Mouse (Mus musculus): ENCODE results near the gene Sorcs3. TPM values are rescaled to one million over a fixed set of nuclear protein-coding genes. Genes with fewer than 3 reads are reported as not detected.

Gene Sorcs3
- total and polyA plus RNA-seq, 2 experiments from 2014 or later = 0.01 TPM; not detected in 1

GRCm38 (mm10) chr19:48301300-48301699 is 95.5 kb downstream of the Sorcs3 start:
- DNase-seq (ENCODE audit: low spot score) (no peak), ATAC-seq (ENCODE audit: insufficient read depth, low read depth) (no peak)
- 46% methylated on average over 3 of the region's 3 CpGs for WGBS
- Histone ChIP-seq H3K36me3 (replicated peaks; ENCODE audit: control insufficient read depth, insufficient read depth, low read length) (no peaks in the 10 kb centered on the region), H3K9ac (replicated peaks; ENCODE audit: low read depth, low read length) (no peak overlapping the region), H3K4me1 (ENCODE audit: control insufficient read depth, insufficient read depth) (no peaks in the 10 kb centered on the region), H3K9me3 (replicated peaks; ENCODE audit: control insufficient read depth, low read length) (no peaks in the 10 kb centered on the region), H3K4me3 (ENCODE audit: low read depth, low read length) (no peak overlapping the region), H3K4me2 (ENCODE audit: low read depth, low read length) (no peak overlapping the region), H3K27ac (ENCODE audit: low read depth) (no peak overlapping the region), H3K27me3 (ENCODE audit: control insufficient read depth, insufficient read depth, low read length) (no peaks in the 10 kb centered on the region)
- no peak for TF ChIP-seq CTCF (IDR thresholded peaks at IDR 0.05; ENCODE audit: low read depth)
- TF ChIP-seq EP300 (IDR thresholded peaks at IDR 0.05; ENCODE audit: low read depth) = no peak

DNA sequence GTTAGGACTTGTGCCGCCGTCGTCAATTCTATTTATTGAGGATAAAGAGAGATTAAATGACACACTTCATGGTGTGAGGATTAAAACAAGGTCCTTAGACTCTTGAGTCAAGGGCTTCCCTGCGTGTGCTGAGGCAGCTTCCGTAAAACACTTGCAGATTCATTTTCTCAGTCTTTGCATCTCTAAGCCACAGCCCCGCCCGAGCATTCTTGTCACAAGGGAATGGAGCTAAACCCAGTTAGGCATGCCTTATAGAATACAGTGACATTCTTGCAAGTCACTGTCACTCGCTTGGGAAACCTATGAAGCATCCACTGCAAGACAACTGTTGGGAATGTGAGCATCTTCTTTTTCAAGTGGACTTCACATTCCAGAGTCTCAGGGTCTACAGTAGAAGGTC is 102.5 kb downstream of the Sorcs3 start:
- H3K27ac ChIP-seq (ENCODE audit: low read depth) = no peak overlapping the region
- DNase-seq (ENCODE audit: low spot score) (no peak), ATAC-seq (ENCODE audit: insufficient read depth, low read depth) (no peak)
- TF ChIP-seq CTCF (IDR thresholded peaks at IDR 0.05; ENCODE audit: low read depth) (no peak), EP300 (IDR thresholded peaks at IDR 0.05; ENCODE audit: low read depth) (no peak)
- H3K9ac ChIP-seq (replicated peaks; ENCODE audit: low read depth, low read length) = no peak overlapping the region
- H3K36me3 ChIP-seq (replicated peaks; ENCODE audit: control insufficient read depth, insufficient read depth, low read length) = no peaks in the 10 kb centered on the region
- H3K4me2 ChIP-seq (ENCODE audit: low read depth, low read length) = no peak overlapping the region
- H3K4me1 ChIP-seq (ENCODE audit: control insufficient read depth, insufficient read depth) = no peaks in the 10 kb centered on the region
- 81% methylated on average over 8 of the region's 8 CpGs for WGBS
- H3K4me3 ChIP-seq (ENCODE audit: low read depth, low read length) = no peak overlapping the region
- H3K27me3 ChIP-seq (ENCODE audit: control insufficient read depth, insufficient read depth, low read length) = no peaks in the 10 kb centered on the region
- no peaks in the 10 kb centered on the region for H3K9me3 ChIP-seq (replicated peaks; ENCODE audit: control insufficient read depth, low read length)

- H3K4me1 ChIP-seq (ENCODE audit: control insufficient read depth, insufficient read depth) = no peaks in the 10 kb centered on the region
- H3K9ac ChIP-seq (replicated peaks; ENCODE audit: low read depth, low read length) = no peak overlapping the region
- ATAC-seq (ENCODE audit: insufficient read depth, low read depth) (no peak), DNase-seq (ENCODE audit: low spot score) (no peak)
- no peaks in the 10 kb centered on the region for H3K36me3 ChIP-seq (replicated peaks; ENCODE audit: control insufficient read depth, insufficient read depth, low read length)
- no peak overlapping the region for H3K27ac ChIP-seq (ENCODE audit: low read depth)
- no peak for TF ChIP-seq CTCF (IDR thresholded peaks at IDR 0.05; ENCODE audit: low read depth)
- no peak for TF ChIP-seq EP300 (IDR thresholded peaks at IDR 0.05; ENCODE audit: low read depth)
- H3K4me2 ChIP-seq (ENCODE audit: low read depth, low read length) = no peak overlapping the region
- H3K9me3 ChIP-seq (replicated peaks; ENCODE audit: control insufficient read depth, low read length) = no peaks in the 10 kb centered on the region
- no peak overlapping the region for H3K4me3 ChIP-seq (ENCODE audit: low read depth, low read length)
- no peaks in the 10 kb centered on the region for H3K27me3 ChIP-seq (ENCODE audit: control insufficient read depth, insufficient read depth, low read length)
- WGBS = 75% methylated on average over 15 of the region's 15 CpGs
Measured at GRCm38 (mm10) chr19:48309531-48310337, 103.9 kb downstream of the Sorcs3 start.

- no peak for TF ChIP-seq EP300 (IDR thresholded peaks at IDR 0.05; ENCODE audit: low read depth)
- no peak for TF ChIP-seq CTCF (IDR thresholded peaks at IDR 0.05; ENCODE audit: low read depth)
Measured at GRCm38 (mm10) chr19:48310338-48310710, 104.5 kb downstream of the Sorcs3 start.

DNA sequence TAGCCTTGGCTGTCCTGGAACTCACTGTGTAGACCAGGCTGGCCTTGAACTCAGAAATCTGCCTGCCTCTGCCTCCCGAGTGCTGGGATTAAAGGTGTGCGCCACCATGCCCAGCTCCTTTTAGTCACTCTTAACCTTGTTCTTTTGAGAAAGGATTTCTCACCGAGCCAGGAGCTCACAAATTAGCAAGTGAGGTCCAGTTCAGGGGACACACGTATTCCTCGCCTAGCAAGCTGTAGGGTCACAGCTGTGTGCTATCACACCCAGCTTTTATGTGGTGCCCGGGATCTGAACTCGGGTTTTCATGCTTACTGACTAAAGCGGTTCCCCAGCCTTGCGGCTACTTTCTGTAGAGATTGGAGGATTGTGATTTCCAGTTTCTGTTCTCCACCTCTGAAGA is 108.0 kb downstream of the Sorcs3 start:
- WGBS = 90% methylated on average over 9 of the region's 9 CpGs
- no peaks in the 10 kb centered on the region for H3K27me3 ChIP-seq (ENCODE audit: control insufficient read depth, insufficient read depth, low read length)
- H3K4me1 ChIP-seq (ENCODE audit: control insufficient read depth, insufficient read depth) = no peaks in the 10 kb centered on the region
- H3K36me3 ChIP-seq (replicated peaks; ENCODE audit: control insufficient read depth, insufficient read depth, low read length) = no peaks in the 10 kb centered on the region
- ATAC-seq (ENCODE audit: insufficient read depth, low read depth) (no peak), DNase-seq (ENCODE audit: low spot score) (no peak)
- no peak overlapping the region for H3K27ac ChIP-seq (ENCODE audit: low read depth)
- H3K9me3 ChIP-seq (replicated peaks; ENCODE audit: control insufficient read depth, low read length) = no peaks in the 10 kb centered on the region
- no peak overlapping the region for H3K9ac ChIP-seq (replicated peaks; ENCODE audit: low read depth, low read length)
- H3K4me2 ChIP-seq (ENCODE audit: low read depth, low read length) = no peak overlapping the region
- TF ChIP-seq CTCF (IDR thresholded peaks at IDR 0.05; ENCODE audit: low read depth) = no peak
- no peak for TF ChIP-seq EP300 (IDR thresholded peaks at IDR 0.05; ENCODE audit: low read depth)
- no peak overlapping the region for H3K4me3 ChIP-seq (ENCODE audit: low read depth, low read length)

More at GRCm38 (mm10) chr19:48310338-48310710, 104.5 kb downstream of the Sorcs3 start:
- Histone ChIP-seq H3K4me2 (ENCODE audit: low read depth, low read length) (no peak overlapping the region), H3K27me3 (ENCODE audit: control insufficient read depth, insufficient read depth, low read length) (no peaks in the 10 kb centered on the region), H3K4me3 (ENCODE audit: low read depth, low read length) (no peak overlapping the region), H3K9me3 (replicated peaks; ENCODE audit: control insufficient read depth, low read length) (no peaks in the 10 kb centered on the region), H3K4me1 (ENCODE audit: control insufficient read depth, insufficient read depth) (no peaks in the 10 kb centered on the region), H3K27ac (ENCODE audit: low read depth) (no peak overlapping the region), H3K36me3 (replicated peaks; ENCODE audit: control insufficient read depth, insufficient read depth, low read length) (no peaks in the 10 kb centered on the region), H3K9ac (replicated peaks; ENCODE audit: low read depth, low read length) (no peak overlapping the region)
- ATAC-seq (ENCODE audit: insufficient read depth, low read depth) (no peak), DNase-seq (ENCODE audit: low spot score) (no peak)
- WGBS = 86% methylated on average over 6 of the region's 6 CpGs

GRCm38 (mm10) chr19:48327115-48327514 is 121.3 kb downstream of the Sorcs3 start:
- Histone ChIP-seq H3K27ac (ENCODE audit: low read depth) (no peak overlapping the region), H3K4me3 (ENCODE audit: low read depth, low read length) (no peak overlapping the region), H3K9ac (replicated peaks; ENCODE audit: low read depth, low read length) (no peak overlapping the region), H3K27me3 (ENCODE audit: control insufficient read depth, insufficient read depth, low read length) (no peaks in the 10 kb centered on the region), H3K4me2 (ENCODE audit: low read depth, low read length) (no peak overlapping the region), H3K9me3 (replicated peaks; ENCODE audit: control insufficient read depth, low read length) (no peaks in the 10 kb centered on the region), H3K4me1 (ENCODE audit: control insufficient read depth, insufficient read depth) (no peaks in the 10 kb centered on the region), H3K36me3 (replicated peaks; ENCODE audit: control insufficient read depth, insufficient read depth, low read length) (no peaks in the 10 kb centered on the region)
- 71% methylated on average over 6 of the region's 6 CpGs for WGBS
- TF ChIP-seq EP300 (IDR thresholded peaks at IDR 0.05; ENCODE audit: low read depth) (no peak), CTCF (IDR thresholded peaks at IDR 0.05; ENCODE audit: low read depth) (no peak)
- DNase-seq (ENCODE audit: low spot score) (no peak), ATAC-seq (ENCODE audit: insufficient read depth, low read depth) (no peak)

Data from heart, postnatal 0 days (tissue).